Mouse (Mus musculus): Measurements from ENCODE around the gene Ccne1. TPM values are rescaled to one million over a fixed set of nuclear protein-coding genes. Genes with fewer than 3 reads are reported as not detected.

Ccne1 gene
- polyA plus RNA-seq, 1 experiment, result 10.2 TPM

GRCm38 (mm10) chr7:38105379-38105778, 2.0 kb downstream of the Ccne1 start:
- H3K4me3 ChIP-seq (ENCODE audit: insufficient read depth, low read length), result no peak overlapping the region
- no peak overlapping the region for H3K27ac ChIP-seq (ENCODE audit: insufficient read depth, low read depth, low read length)
- TF ChIP-seq CTCF (IDR thresholded peaks at IDR 0.05; ENCODE audit: low read depth, low read length) (no peak), POLR2A (IDR thresholded peaks at IDR 0.05; ENCODE audit: borderline replicate concordance, low read depth, low read length) (no peak)
- H3K4me1 ChIP-seq (ENCODE audit: control insufficient read depth, insufficient read depth, low read length), result peaks cover 11% of the 10 kb centered on the region

GRCm38 (mm10) chr7:38104097-38104496, 3.2 kb downstream of the Ccne1 start:
- no peak overlapping the region for H3K27ac ChIP-seq (ENCODE audit: insufficient read depth, low read depth, low read length)
- peaks cover 11% of the 10 kb centered on the region for H3K4me1 ChIP-seq (ENCODE audit: control insufficient read depth, insufficient read depth, low read length)

GRCm38 (mm10) chr7:38094353-38094752, 13.0 kb downstream of the Ccne1 start:
- TF ChIP-seq CTCF (IDR thresholded peaks at IDR 0.05; ENCODE audit: low read depth, low read length) (no peak), POLR2A (IDR thresholded peaks at IDR 0.05; ENCODE audit: borderline replicate concordance, low read depth, low read length) (no peak)
- no peak overlapping the region for H3K4me3 ChIP-seq (ENCODE audit: insufficient read depth, low read length)
- no peak overlapping the region for H3K27ac ChIP-seq (ENCODE audit: insufficient read depth, low read depth, low read length)
- H3K4me1 ChIP-seq (ENCODE audit: control insufficient read depth, insufficient read depth, low read length), result peaks cover 13% of the 10 kb centered on the region

More at GRCm38 (mm10) chr7:38104097-38104496, 3.2 kb downstream of the Ccne1 start:
- TF ChIP-seq POLR2A (IDR thresholded peaks at IDR 0.05; ENCODE audit: borderline replicate concordance, low read depth, low read length) (no peak), CTCF (IDR thresholded peaks at IDR 0.05; ENCODE audit: low read depth, low read length) (no peak)
- no peak overlapping the region for H3K4me3 ChIP-seq (ENCODE audit: insufficient read depth, low read length)

GRCm38 (mm10) chr7:38093101-38093500, 14.2 kb downstream of the Ccne1 start:
- TF ChIP-seq POLR2A (IDR thresholded peaks at IDR 0.05; ENCODE audit: borderline replicate concordance, low read depth, low read length), result no peak
- TF ChIP-seq CTCF (IDR thresholded peaks at IDR 0.05; ENCODE audit: low read depth, low read length), result no peak
- H3K27ac ChIP-seq (ENCODE audit: insufficient read depth, low read depth, low read length), result no peak overlapping the region
- H3K4me3 ChIP-seq (ENCODE audit: insufficient read depth, low read length), result no peak overlapping the region
- peaks cover 14% of the 10 kb centered on the region for H3K4me1 ChIP-seq (ENCODE audit: control insufficient read depth, insufficient read depth, low read length)

- Histone ChIP-seq H3K27ac (ENCODE audit: insufficient read depth, low read depth, low read length) (no peak overlapping the region), H3K4me3 (ENCODE audit: insufficient read depth, low read length) (no peak overlapping the region), H3K4me1 (ENCODE audit: control insufficient read depth, insufficient read depth, low read length) (peaks cover 16% of the 10 kb centered on the region)
- TF ChIP-seq POLR2A (IDR thresholded peaks at IDR 0.05; ENCODE audit: borderline replicate concordance, low read depth, low read length) (no peak), CTCF (IDR thresholded peaks at IDR 0.05; ENCODE audit: low read depth, low read length) (no peak)
Observed at GRCm38 (mm10) chr7:38089930-38090675, 17.2 kb downstream of the Ccne1 start.

GRCm38 (mm10) chr7:38088456-38088855, 18.9 kb downstream of the Ccne1 start:
- Histone ChIP-seq H3K4me1 (ENCODE audit: control insufficient read depth, insufficient read depth, low read length) (peaks cover 19% of the 10 kb centered on the region), H3K4me3 (ENCODE audit: insufficient read depth, low read length) (no peak overlapping the region), H3K27ac (ENCODE audit: insufficient read depth, low read depth, low read length) (no peak overlapping the region)
- TF ChIP-seq POLR2A (IDR thresholded peaks at IDR 0.05; ENCODE audit: borderline replicate concordance, low read depth, low read length) (no peak), CTCF (IDR thresholded peaks at IDR 0.05; ENCODE audit: low read depth, low read length) (no peak)

GRCm38 (mm10) chr7:38087856-38088255, 19.5 kb downstream of the Ccne1 start:
- H3K4me1 ChIP-seq (ENCODE audit: control insufficient read depth, insufficient read depth, low read length), result peaks cover 16% of the 10 kb centered on the region
- TF ChIP-seq CTCF (IDR thresholded peaks at IDR 0.05; ENCODE audit: low read depth, low read length), result no peak
- no peak for TF ChIP-seq POLR2A (IDR thresholded peaks at IDR 0.05; ENCODE audit: borderline replicate concordance, low read depth, low read length)
- no peak overlapping the region for H3K4me3 ChIP-seq (ENCODE audit: insufficient read depth, low read length)
- no peak overlapping the region for H3K27ac ChIP-seq (ENCODE audit: insufficient read depth, low read depth, low read length)

- TF ChIP-seq POLR2A (IDR thresholded peaks at IDR 0.05; ENCODE audit: borderline replicate concordance, low read depth, low read length), result no peak
- TF ChIP-seq CTCF (IDR thresholded peaks at IDR 0.05; ENCODE audit: low read depth, low read length), result no peak
- Histone ChIP-seq H3K27ac (ENCODE audit: insufficient read depth, low read depth, low read length) (no peak overlapping the region), H3K4me1 (ENCODE audit: control insufficient read depth, insufficient read depth, low read length) (peaks cover 16% of the 10 kb centered on the region), H3K4me3 (ENCODE audit: insufficient read depth, low read length) (no peak overlapping the region)
Observed at GRCm38 (mm10) chr7:38086401-38086800, 20.9 kb downstream of the Ccne1 start.

GRCm38 (mm10) chr7:38085573-38086211, 21.6 kb downstream of the Ccne1 start:
- no peak overlapping the region for H3K27ac ChIP-seq (ENCODE audit: insufficient read depth, low read depth, low read length)
- H3K4me1 ChIP-seq (ENCODE audit: control insufficient read depth, insufficient read depth, low read length), result peaks cover 16% of the 10 kb centered on the region
- peak overlapping the region; percentile 61 for H3K4me3 ChIP-seq (ENCODE audit: insufficient read depth, low read length)
- no peak for TF ChIP-seq POLR2A (IDR thresholded peaks at IDR 0.05; ENCODE audit: borderline replicate concordance, low read depth, low read length)
- TF ChIP-seq CTCF (IDR thresholded peaks at IDR 0.05; ENCODE audit: low read depth, low read length), result no peak
